Comparison of ENCODE assay signal across 12 mouse cellular contexts in the genomic region with DNA sequence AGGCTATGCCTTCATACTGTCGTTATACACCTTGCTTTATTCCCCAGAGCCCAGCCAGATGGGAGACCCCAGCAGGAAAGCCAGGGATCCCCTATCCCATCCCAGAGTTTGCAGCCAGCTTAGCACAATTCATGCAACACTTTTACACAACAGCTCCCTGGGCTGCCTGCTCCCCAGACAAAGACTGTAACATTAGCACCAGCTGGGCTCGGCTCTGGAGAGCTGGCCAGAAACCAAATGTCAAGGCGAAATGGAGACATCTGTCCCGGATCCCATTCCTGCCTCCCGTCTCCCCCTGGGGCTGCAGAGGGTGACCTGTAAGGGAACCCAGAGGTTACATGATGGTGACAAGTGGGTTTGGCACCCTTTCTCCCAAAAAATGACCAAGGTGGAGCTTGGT. TPM values are rescaled to one million over a fixed set of nuclear protein-coding genes. Genes with fewer than 3 reads are reported as not detected.
A peak's percentile ranks its signal among the peaks of the same experiment; 100 is the strongest.
DNase-seq lines count a peak whose midpoint lies in the region; ATAC-seq and TF ChIP-seq lines count a peak whose summit lies in the region.
"Had no signal": no experiment of that assay in that cellular context is flagged by ENCODE, and none has a peak within 500 bp of the region (broad histone marks: within the 10 kb centered on the region; RNA-seq: fewer than 3 reads in every experiment).

No protein-coding gene starts in this region.

- H3K36me3 ChIP-seq in heart, adult 2 months (ENCODE audit: control insufficient read depth, insufficient read depth, low read length): peaks cover 4% of the 10 kb centered on the region
- H3K36me3 ChIP-seq in heart, embryonic 10.5 days: peaks cover 88% of the 10 kb centered on the region
- H3K36me3 ChIP-seq in midbrain, embryonic 14.5 days (ENCODE audit: control insufficient read depth, insufficient read depth, low read length): no peaks in the 10 kb centered on the region
- no peaks in the 10 kb centered on the region for H3K36me3 ChIP-seq in midbrain, embryonic 16.5 days (ENCODE audit: control insufficient read depth, insufficient read depth, low read length)
- H3K36me3 ChIP-seq: midbrain, embryonic 12.5 days had no signal

- no peak overlapping the region for H3K27ac ChIP-seq in heart, adult 2 months
- H3K27ac ChIP-seq in heart, embryonic 10.5 days: no peak overlapping the region
- H3K27ac ChIP-seq in midbrain, embryonic 14.5 days (replicated peaks; ENCODE audit: low read depth, low read length): no peak overlapping the region
- H3K27ac ChIP-seq in midbrain, embryonic 16.5 days (ENCODE audit: low read length): no peak overlapping the region
- H3K27ac ChIP-seq: midbrain, embryonic 12.5 days had no signal

- no peaks in the 10 kb centered on the region for H3K27me3 ChIP-seq in heart, adult 2 months (ENCODE audit: control insufficient read depth, insufficient read depth, low read length)
- H3K27me3 ChIP-seq in heart, embryonic 10.5 days (ENCODE audit: insufficient read depth, poor library complexity, severe bottlenecking): no peaks in the 10 kb centered on the region
- H3K27me3 ChIP-seq in midbrain, embryonic 14.5 days (ENCODE audit: control insufficient read depth, insufficient read depth, low read length): no peaks in the 10 kb centered on the region
- H3K27me3 ChIP-seq in midbrain, embryonic 16.5 days (ENCODE audit: control insufficient read depth, insufficient read depth, low read depth, low read length): no peaks in the 10 kb centered on the region
- H3K27me3 ChIP-seq: midbrain, embryonic 12.5 days had no signal

- DNase-seq in heart, adult 2 months: peak; percentile 62 to 73
- no peak for DNase-seq in heart, embryonic 10.5 days (ENCODE audit: low spot score)
- DNase-seq in midbrain, embryonic 14.5 days: peak; percentile 37
- DNase-seq in gastrocnemius, postnatal 10 days: peak; percentile 52
- DNase-seq in lung, postnatal 14 days: peak; percentile 57
- no peak for DNase-seq in frontal cortex, adult 2 months (ENCODE audit: extremely low spot score in 1 of 2, low spot score in 1 of 2)
- DNase-seq in frontal cortex, postnatal 10 days (ENCODE audit: low spot score in 2 of 2): no peak
- DNase-seq: cerebellum, adult 18-20 months had no signal

- peaks cover 29% of the 10 kb centered on the region for H3K4me1 ChIP-seq in heart, adult 2 months (ENCODE audit: control insufficient read depth, insufficient read depth, low read length)
- peaks cover 44% of the 10 kb centered on the region for H3K4me1 ChIP-seq in heart, embryonic 10.5 days
- no peaks in the 10 kb centered on the region for H3K4me1 ChIP-seq in midbrain, embryonic 14.5 days (ENCODE audit: control insufficient read depth, insufficient read depth, low read length)
- H3K4me1 ChIP-seq in midbrain, embryonic 16.5 days (ENCODE audit: control insufficient read depth, insufficient read depth, low read length): no peaks in the 10 kb centered on the region
- H3K4me1 ChIP-seq: midbrain, embryonic 12.5 days had no signal

- H3K4me2 ChIP-seq in midbrain, embryonic 14.5 days (ENCODE audit: low read length): no peak overlapping the region
- H3K4me2 ChIP-seq in midbrain, embryonic 16.5 days (ENCODE audit: low read length): no peak overlapping the region
- H3K4me2 ChIP-seq: midbrain, embryonic 12.5 days had no signal

- no peak for TF ChIP-seq EP300 in heart, adult 2 months (IDR thresholded peaks at IDR 0.05; ENCODE audit: insufficient read depth, low read depth, low read length)

- no peaks in the 10 kb centered on the region for H3K9me3 ChIP-seq in heart, embryonic 10.5 days
- no peaks in the 10 kb centered on the region for H3K9me3 ChIP-seq in midbrain, embryonic 14.5 days (ENCODE audit: control insufficient read depth, low read length)
- no peaks in the 10 kb centered on the region for H3K9me3 ChIP-seq in midbrain, embryonic 16.5 days (replicated peaks; ENCODE audit: control insufficient read depth, low read length, poor library complexity, severe bottlenecking)
- H3K9me3 ChIP-seq: midbrain, embryonic 12.5 days had no signal

- no peak for ATAC-seq in midbrain, embryonic 14.5 days (ENCODE audit: low FRiP score, low TSS enrichment)
- ATAC-seq in midbrain, embryonic 16.5 days: no peak

- no peak for TF ChIP-seq CTCF in heart, adult 2 months (IDR thresholded peaks at IDR 0.05)

- H3K4me3 ChIP-seq in heart, adult 2 months: no peak overlapping the region
- no peak overlapping the region for H3K4me3 ChIP-seq in heart, embryonic 10.5 days
- H3K4me3 ChIP-seq in midbrain, embryonic 14.5 days (replicated peaks; ENCODE audit: low read depth, low read length): no peak overlapping the region
- H3K4me3 ChIP-seq in midbrain, embryonic 16.5 days (ENCODE audit: low read depth, low read length): no peak overlapping the region
- H3K4me3 ChIP-seq: erythroblast, embryonic 14.5 days; midbrain, embryonic 12.5 days had no signal

- TF ChIP-seq POLR2A in heart, adult 2 months (IDR thresholded peaks at IDR 0.05; ENCODE audit: insufficient read depth, low read depth, low read length): no peak

- 35% methylated on average over 5 of the region's 5 CpGs for WGBS in heart, adult 2 months
- WGBS in heart, embryonic 10.5 days: 75% methylated on average over 5 of the region's 5 CpGs
- WGBS in midbrain, embryonic 14.5 days: 50% methylated on average over 5 of the region's 5 CpGs
- WGBS in midbrain, embryonic 16.5 days: 34% methylated on average over 5 of the region's 5 CpGs

- intact Hi-C loops in heart, adult 2 months (cut with DNase I): no loop called here

- no peaks in the 10 kb centered on the region for H3K79me2 ChIP-seq in heart, adult 2 months (replicated peaks; ENCODE audit: control insufficient read depth, insufficient read depth, low read length)

- H3K9ac ChIP-seq in heart, adult 2 months (ENCODE audit: low read depth, low read length): no peak overlapping the region
- no peak overlapping the region for H3K9ac ChIP-seq in midbrain, embryonic 14.5 days (replicated peaks; ENCODE audit: low read length)
- H3K9ac ChIP-seq in midbrain, embryonic 16.5 days (ENCODE audit: low read depth, low read length): no peak overlapping the region
- H3K9ac ChIP-seq: midbrain, embryonic 12.5 days had no signal

RNA-seq across cellular contexts. Expression of gene Smtnl2, which starts 17.8 kb away (rescaled TPM):
- 10 to 100 TPM; 13.1 to 14.3 TPM for total RNA-seq in heart, adult 2 months (2021)
- 12.7 and 18.9 TPM in 2 replicates for polyA plus RNA-seq in heart, adult 2 months (2012; rRNA removed)
- polyA plus RNA-seq in heart, embryonic 10.5 days (2016; fragmentation: Nextera tagmentation; extraction: Ambion mirVana): 148 and 184 TPM in 2 replicates
- polyA plus RNA-seq in midbrain, embryonic 14.5 days (2014; fragmentation: Nextera tagmentation; extraction: Ambion mirVana): 2.9 and 4.5 TPM in 2 replicates
- polyA plus RNA-seq in midbrain, embryonic 16.5 days (2015; fragmentation: Nextera tagmentation; extraction: Ambion mirVana): 10.3 and 12.2 TPM in 2 replicates
- 100 to 1,000 TPM; 145 to 153 TPM for total RNA-seq in gastrocnemius, postnatal 10 days (2021)
- polyA plus RNA-seq in frontal cortex, adult 2 months (2012; rRNA removed): 2.8 and 3.2 TPM in 2 replicates
- polyA plus RNA-seq: erythroblast, embryonic 14.5 days had no signal

RNA-seq across cellular contexts. Expression of gene Tekt1, which starts 31.4 kb away (rescaled TPM):
- not detected for total RNA-seq in heart, adult 2 months (2021)
- 0.49 TPM in 1 of 2 replicates, not detected in the other for polyA plus RNA-seq in heart, adult 2 months (2012; rRNA removed)
- polyA plus RNA-seq in heart, embryonic 10.5 days (2016; fragmentation: Nextera tagmentation; extraction: Ambion mirVana): 0.39 and 2.0 TPM in 2 replicates
- 6.9 and 9.0 TPM in 2 replicates for polyA plus RNA-seq in midbrain, embryonic 14.5 days (2014; fragmentation: Nextera tagmentation; extraction: Ambion mirVana)
- polyA plus RNA-seq in midbrain, embryonic 16.5 days (2015; fragmentation: Nextera tagmentation; extraction: Ambion mirVana): 11.1 and 13.5 TPM in 2 replicates
- 1 to 10 TPM; 1.2 to 1.4 TPM for total RNA-seq in gastrocnemius, postnatal 10 days (2021)
- polyA plus RNA-seq in frontal cortex, adult 2 months (2012; rRNA removed): 1.9 and 2.1 TPM in 2 replicates
- polyA plus RNA-seq: erythroblast, embryonic 14.5 days had no signal

RNA-seq across cellular contexts. Expression of gene Ggt6, which starts 41.7 kb away (rescaled TPM):
- not detected for total RNA-seq in heart, adult 2 months (2021)
- 0.20 TPM in 1 of 2 replicates, not detected in the other for polyA plus RNA-seq in heart, adult 2 months (2012; rRNA removed)
- polyA plus RNA-seq in heart, embryonic 10.5 days (2016; fragmentation: Nextera tagmentation; extraction: Ambion mirVana): not detected in 2 replicates
- not detected in 2 replicates for polyA plus RNA-seq in midbrain, embryonic 14.5 days (2014; fragmentation: Nextera tagmentation; extraction: Ambion mirVana)
- not detected in 2 replicates for polyA plus RNA-seq in midbrain, embryonic 16.5 days (2015; fragmentation: Nextera tagmentation; extraction: Ambion mirVana)
- under 1 TPM in 1 of 2 experiments, not detected in 1; 0.28 TPM for total RNA-seq in gastrocnemius, postnatal 10 days (2021)
- 0.15 and 0.22 TPM in 2 replicates for polyA plus RNA-seq in frontal cortex, adult 2 months (2012; rRNA removed)
- total RNA-seq: left cerebral cortex, postnatal 25 days had no signal
- polyA plus RNA-seq: erythroblast, embryonic 14.5 days; midbrain, embryonic 12.5 days had no signal

RNA-seq across cellular contexts. Expression of gene Mybbp1a, which starts 47.5 kb away (rescaled TPM):
- 10 to 100 TPM; 42.7 to 46.1 TPM for total RNA-seq in heart, adult 2 months (2021)
- 21.8 and 30.6 TPM in 2 replicates for polyA plus RNA-seq in heart, adult 2 months (2012; rRNA removed)
- 133 and 186 TPM in 2 replicates for polyA plus RNA-seq in heart, embryonic 10.5 days (2016; fragmentation: Nextera tagmentation; extraction: Ambion mirVana)
- 52.0 and 66.0 TPM in 2 replicates for polyA plus RNA-seq in midbrain, embryonic 14.5 days (2014; fragmentation: Nextera tagmentation; extraction: Ambion mirVana)
- polyA plus RNA-seq in midbrain, embryonic 16.5 days (2015; fragmentation: Nextera tagmentation; extraction: Ambion mirVana): 61.1 and 67.6 TPM in 2 replicates
- total RNA-seq in gastrocnemius, postnatal 10 days (2021): 10 to 100 TPM; 74.5 to 75.9 TPM
- 55.3 and 61.4 TPM in 2 replicates for polyA plus RNA-seq in frontal cortex, adult 2 months (2012; rRNA removed)

Comparison
In these comparisons a context has a peak if more than half of its experiments do, and no peak if none do; other contexts are left out.
1. DNase-seq: peak in heart, adult 2 months (2 of 2), midbrain, embryonic 14.5 days (single experiment), gastrocnemius, postnatal 10 days (single experiment) and lung, postnatal 14 days (single experiment); none in heart, embryonic 10.5 days (single experiment), frontal cortex, adult 2 months (0 of 2) and frontal cortex, postnatal 10 days (0 of 2).